In the genomic region with DNA sequence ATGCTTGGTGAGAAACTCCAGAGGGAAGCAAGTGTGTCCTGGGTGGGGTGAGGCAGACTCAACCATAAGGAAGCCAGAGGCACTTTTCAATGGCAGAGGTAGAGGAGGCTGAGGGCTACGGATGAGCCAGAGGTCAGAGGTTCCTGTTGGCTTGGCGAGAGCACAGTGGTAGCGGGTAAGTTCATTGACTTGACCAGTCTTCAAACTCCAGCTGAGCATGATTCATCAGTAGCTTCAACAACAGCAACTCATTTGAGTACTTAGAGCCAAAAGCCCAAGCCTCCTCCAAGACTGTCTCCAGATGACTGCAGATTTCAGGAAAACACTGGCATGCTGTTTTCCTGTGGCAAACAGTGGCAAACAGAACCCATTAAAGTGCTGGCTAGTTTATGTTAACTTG, we compare ENCODE assay signal across 18 mouse cellular contexts.
DNase-seq lines count a peak whose midpoint lies in the region; TF ChIP-seq lines count a peak whose summit lies in the region.
"Had no signal": no experiment of that assay in that cellular context is flagged by ENCODE, and none has a peak within 500 bp of the region (broad histone marks: within the 10 kb centered on the region; RNA-seq: fewer than 3 reads in every experiment).

No protein-coding gene starts in this region.

- peak; percentile 37 for DNase-seq in gastrocnemius, adult 2 months
- DNase-seq in gastrocnemius, postnatal 36 days = no peak
- peak; percentile 39 to 47 for DNase-seq in heart, adult 9 months (ENCODE audit: low spot score in 2 of 2)
- no peak for DNase-seq in heart, embryonic 10.5 days (ENCODE audit: low spot score)
- DNase-seq in skeletal muscle tissue, adult 2 months (ENCODE audit: low read depth, low spot score) = peak; percentile 42
- DNase-seq in gastrocnemius, postnatal 10 days = no peak
- DNase-seq in right cerebral cortex, postnatal 36 days (ENCODE audit: low spot score in 2 of 2) = no peak
- DNase-seq: adrenal gland, adult 8-10 months; adrenal gland, postnatal 36 days; cerebellum, adult 18-20 months; cerebellum, adult 9-11 months; cerebellum, postnatal 36 days; gastrocnemius, postnatal 25 days; kidney, adult 8-10 months had no signal

- 0 out of 2 replicates have a peak, but pooled peaks cover 3% of the 10 kb centered on the region for H3K27me3 ChIP-seq in heart, embryonic 10.5 days (ENCODE audit: insufficient read depth, poor library complexity, severe bottlenecking)
- H3K27me3 ChIP-seq: CH12.LX; embryonic facial prominence, embryonic 15.5 days; forebrain, embryonic 12.5 days had no signal

- no peaks in the 10 kb centered on the region for H3K36me3 ChIP-seq in heart, embryonic 10.5 days
- H3K36me3 ChIP-seq: embryonic facial prominence, embryonic 15.5 days; forebrain, embryonic 12.5 days had no signal

- 89% methylated on average over 3 of the region's 3 CpGs for WGBS in heart, embryonic 10.5 days

- no peaks in the 10 kb centered on the region for H3K9me3 ChIP-seq in heart, embryonic 10.5 days
- H3K9me3 ChIP-seq: embryonic facial prominence, embryonic 15.5 days; forebrain, embryonic 12.5 days had no signal

- peak overlapping the region; percentile 56 for H3K27ac ChIP-seq in gastrocnemius, adult 2 months
- H3K27ac ChIP-seq in heart, embryonic 10.5 days = no peak overlapping the region
- H3K27ac ChIP-seq in brown adipose tissue, adult 24 weeks (replicated peaks; ENCODE audit: low read depth, low read length) = 0 out of 2 replicates have a peak overlapping the region, but pooled peaks have one; percentile 2
- H3K27ac ChIP-seq: embryonic facial prominence, embryonic 15.5 days; forebrain, embryonic 12.5 days had no signal

- no peak overlapping the region for H3K4me3 ChIP-seq in gastrocnemius, adult 2 months
- no peak overlapping the region for H3K4me3 ChIP-seq in heart, embryonic 10.5 days
- H3K4me3 ChIP-seq in brown adipose tissue, adult 24 weeks (ENCODE audit: insufficient read depth, low read depth, low read length) = no peak overlapping the region
- H3K4me3 ChIP-seq: embryonic facial prominence, embryonic 15.5 days; forebrain, embryonic 12.5 days had no signal

- peaks cover 46% of the 10 kb centered on the region for H3K4me1 ChIP-seq in heart, embryonic 10.5 days
- H3K4me1 ChIP-seq in brown adipose tissue, adult 24 weeks (ENCODE audit: control insufficient read depth, insufficient read depth, insufficient read length, low read length) = no peaks in the 10 kb centered on the region
- H3K4me1 ChIP-seq: forebrain, embryonic 12.5 days had no signal

- TF ChIP-seq CTCF in gastrocnemius, adult 2 months (IDR thresholded peaks at IDR 0.05) = no peak

- intact Hi-C loops in gastrocnemius, adult 2 months (cut with DNase I) = no loop called here
- intact Hi-C loops in gastrocnemius, postnatal 36 days (cut with DNase I) = no loop called here

Comparison
In these comparisons a context has a peak if more than half of its experiments do, and no peak if none do; other contexts are left out.
1. DNase-seq: peak in gastrocnemius, adult 2 months (single experiment), heart, adult 9 months (2 of 2) and skeletal muscle tissue, adult 2 months (single experiment); none in gastrocnemius, postnatal 36 days (0 of 2), heart, embryonic 10.5 days (single experiment), gastrocnemius, postnatal 10 days (single experiment) and right cerebral cortex, postnatal 36 days (0 of 2).